Mouse (Mus musculus) lung, postnatal 0 days (tissue): ENCODE measurements around the gene Hoxa4. TPM values are rescaled to one million over a fixed set of nuclear protein-coding genes. Genes with fewer than 3 reads are reported as not detected.

Source experiments
- ATAC-seq: fragments of 200-750 bp; cut with Nextera tagmentation; 2 replicates; pipeline ENCODE4 v1.8.0; 2017; ENCODE audit warnings: moderate library complexity
- DNase-seq: peaks from one replicate; pipeline ENCODE4 v3.0.0-alpha.2; 2016; ENCODE audit warnings: low spot score
- H3K27ac ChIP-seq: fragments of 300-500 bp; sonication (generic); 2 replicates; pipeline ENCODE4 v1.5.1; 2014; ENCODE audit warnings: antibody characterized with exemption, mild to moderate bottlenecking, low read length, mixed read lengths
- H3K27me3 ChIP-seq: fragments of 300-500 bp; sonication (generic); replicated peaks from 2 replicates; pipeline ENCODE4 v1.6.1; 2014; ENCODE audit warnings: low read length, mixed read lengths; ENCODE audit not compliant: insufficient read depth
- H3K36me3 ChIP-seq: fragments of 300-500 bp; sonication (generic); 2 replicates; pipeline ENCODE4 v1.6.1; 2014; ENCODE audit warnings: low read length, mixed read lengths; ENCODE audit not compliant: insufficient read depth
- H3K4me1 ChIP-seq: fragments of 300-500 bp; sonication (generic); 2 replicates; pipeline ENCODE4 v1.6.1; 2014; ENCODE audit warnings: antibody characterized with exemption, low read depth, low read length, mixed read lengths; ENCODE audit not compliant: insufficient read depth
- H3K4me2 ChIP-seq: fragments of 300-500 bp; sonication (generic); replicated peaks from 2 replicates; pipeline ENCODE4 v1.6.1; 2014; ENCODE audit warnings: low read depth, mild to moderate bottlenecking, low read length, moderate library complexity, mixed read lengths
- H3K4me3 ChIP-seq: fragments of 300-500 bp; sonication (generic); 2 replicates; pipeline ENCODE4 v1.5.1; 2014; ENCODE audit warnings: low read depth, low read length
- H3K9ac ChIP-seq: fragments of 300-500 bp; sonication (generic); replicated peaks from 2 replicates; pipeline ENCODE4 v1.6.1; 2014; ENCODE audit warnings: low read depth, mild to moderate bottlenecking
- H3K9me3 ChIP-seq: fragments of 300-500 bp; sonication (generic); 2 replicates; pipeline ENCODE4 v1.6.1; 2016; ENCODE audit warnings: low read length, mixed read lengths
- CTCF ChIP-seq: IDR thresholded peaks from 2 replicates; pipeline ENCODE4 v1.5.1; 2016; ENCODE audit warnings: antibody characterized with exemption, mild to moderate bottlenecking
- EP300 ChIP-seq: IDR thresholded peaks from 2 replicates; pipeline ENCODE4 v1.6.1; 2016; ENCODE audit warnings: antibody characterized with exemption, mild to moderate bottlenecking, control low read depth
- WGBS: fragments of 180-500 bp; shearing (Covaris S2); extraction: QIAGEN DNeasy Blood & Tissue Kit; methylation state at CpG from one replicate; pipeline ENCODE4 v1.1.7; 2014; 5-methylcytosine and 5-hydroxymethylcytosine counted together
- polyA plus RNA-seq: library from polyadenylated mRNA; unstranded; fragments of >200 nt; fragmentation: Nextera tagmentation; extraction: Ambion mirVana; gene quantifications from 2 replicates; pipeline ENCODE4 v1.2.1, GENCODE M21; 2015

Hoxa4 gene
- polyA plus RNA-seq, 1 experiment from 2014 or later: 3.9 TPM

- Histone ChIP-seq H3K27ac (peak overlapping the region; percentile 59), H3K27me3 (peaks cover 56% of the 10 kb centered on the region), H3K4me2 (peak overlapping the region; percentile 75), H3K9ac (0 out of 2 replicates have a peak overlapping the region, but pooled peaks have one; percentile 27), H3K36me3 (no peaks in the 10 kb centered on the region), H3K4me3 (peak overlapping the region; percentile 40), H3K4me1 (peaks cover 3% of the 10 kb centered on the region; the same call in 1 of the 2 replicates), H3K9me3 (no peaks in the 10 kb centered on the region)
- TF ChIP-seq EP300 (no peak), CTCF (no peak)
- ATAC-seq (no peak), DNase-seq (no peak)
- WGBS: 28% methylated on average over 16 of the region's 18 CpGs
These were observed 17.5 kb upstream of the Hoxa4 start for GRCm38 (mm10) chr6:52208868-52209684.

GRCm38 (mm10) chr6:52208072-52208867 lies 16.7 kb upstream of the Hoxa4 start, which contains the start of gene Hoxa6:
Hoxa6 (minus strand) TSS chr6:52208722.
- H3K9ac ChIP-seq: 0 out of 2 replicates have a peak within 1 kb of the TSS, but pooled peaks have one; percentile 27
- H3K9me3 ChIP-seq: no peaks in the 10 kb centered on the region
- peak within 1 kb of the TSS; percentile 75 for H3K4me2 ChIP-seq
- peaks cover 53% of the 10 kb centered on the region for H3K27me3 ChIP-seq
- DNase-seq: no peak
- WGBS: 4% methylated on average over 45 of the region's 47 CpGs
- no peaks in the 10 kb centered on the region for H3K36me3 ChIP-seq
- H3K4me1 ChIP-seq: peaks cover 3% of the 10 kb centered on the region; the same call in 1 of the 2 replicates
- H3K4me3 ChIP-seq: peak within 1 kb of the TSS; percentile 40
- peak within 1 kb of the TSS; percentile 59 for H3K27ac ChIP-seq
- no peak for ATAC-seq
- TF ChIP-seq EP300: no peak
- TF ChIP-seq CTCF: no peak

- peaks cover 47% of the 10 kb centered on the region; the same call in 1 of the 2 replicates for H3K27me3 ChIP-seq
- H3K4me2 ChIP-seq: peak overlapping the region; percentile 75
- H3K4me3 ChIP-seq: peak overlapping the region; percentile 1; the same call in 1 of the 2 replicates
- H3K27ac ChIP-seq: 0 out of 2 replicates have a peak overlapping the region, but pooled peaks have one; percentile 59
- TF ChIP-seq CTCF: no peak
- no peak for TF ChIP-seq EP300
- peaks cover 3% of the 10 kb centered on the region; the same call in 1 of the 2 replicates for H3K4me1 ChIP-seq
- no peaks in the 10 kb centered on the region for H3K36me3 ChIP-seq
- DNase-seq (no peak), ATAC-seq (no peak)
- H3K9me3 ChIP-seq: no peaks in the 10 kb centered on the region
- no peak overlapping the region for H3K9ac ChIP-seq
These were observed 16.1 kb upstream of the Hoxa4 start for GRCm38 (mm10) chr6:52207684-52207976.

- Histone ChIP-seq H3K27ac (0 out of 2 replicates have a peak overlapping the region, but pooled peaks have one; percentile 59), H3K9ac (no peak overlapping the region), H3K27me3 (peaks cover 46% of the 10 kb centered on the region; the same call in 1 of the 2 replicates), H3K4me2 (peak overlapping the region; percentile 55), H3K4me1 (no peaks in the 10 kb centered on the region; the same call in 1 of the 2 replicates), H3K4me3 (peak overlapping the region; percentile 1; the same call in 1 of the 2 replicates), H3K9me3 (no peaks in the 10 kb centered on the region), H3K36me3 (no peaks in the 10 kb centered on the region)
- no peak for DNase-seq
- ATAC-seq: no peak
- TF ChIP-seq EP300: no peak
- no peak for TF ChIP-seq CTCF
- 34% methylated on average over 4 of the region's 4 CpGs for WGBS
These were observed 15.5 kb upstream of the Hoxa4 start for GRCm38 (mm10) chr6:52206882-52207683.

GRCm38 (mm10) chr6:52205638-52206621 lies 14.4 kb upstream of the Hoxa4 start:
- H3K27ac ChIP-seq: peak overlapping the region; percentile 60
- WGBS: 23% methylated on average over 55 of the region's 55 CpGs

More at GRCm38 (mm10) chr6:52205638-52206621, 14.4 kb upstream of the Hoxa4 start:
- Histone ChIP-seq H3K4me2 (peak overlapping the region; percentile 55), H3K27me3 (peaks cover 37% of the 10 kb centered on the region; the same call in 1 of the 2 replicates), H3K9ac (peak overlapping the region; percentile 26), H3K36me3 (no peaks in the 10 kb centered on the region), H3K4me1 (no peaks in the 10 kb centered on the region; the same call in 1 of the 2 replicates), H3K9me3 (no peaks in the 10 kb centered on the region), H3K4me3 (peak overlapping the region; percentile 12; the same call in 1 of the 2 replicates)
- no peak for TF ChIP-seq EP300
- no peak for TF ChIP-seq CTCF
- no peak for DNase-seq
- no peak for ATAC-seq
